Mouse (Mus musculus) c-Kit-positive CD71-positive TER-119-negative erythroid progenitor cells, embryonic 14.5 days (primary cell): ENCODE data around the gene Zfp704.

Source experiments
- DNase-seq: peaks from one replicate; pipeline ENCODE4 v3.0.0-alpha.2; 2013; ENCODE audit warnings: low read depth

Zfp704 gene

DNA sequence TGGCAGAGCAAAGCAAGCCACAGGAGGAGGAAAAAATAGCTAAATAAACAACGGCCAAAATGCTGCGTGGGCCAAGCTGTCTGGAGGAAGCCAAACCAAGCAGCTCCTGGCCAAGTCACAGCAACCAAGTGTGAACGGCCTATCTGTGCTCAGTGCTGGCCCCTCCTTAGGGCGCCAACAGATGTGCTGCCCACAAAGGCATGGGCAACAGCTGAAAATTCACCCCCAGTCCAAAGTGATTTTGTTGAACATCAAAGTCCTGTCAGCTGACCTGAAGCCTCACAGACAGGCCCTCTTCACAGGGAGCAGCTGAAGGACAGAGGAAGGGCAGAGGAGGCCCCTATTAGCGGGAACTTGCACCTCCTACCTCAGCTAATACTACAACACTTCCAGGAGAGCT, 148.2 kb downstream of the Zfp704 start:
- DNase-seq, result no peak

DNA sequence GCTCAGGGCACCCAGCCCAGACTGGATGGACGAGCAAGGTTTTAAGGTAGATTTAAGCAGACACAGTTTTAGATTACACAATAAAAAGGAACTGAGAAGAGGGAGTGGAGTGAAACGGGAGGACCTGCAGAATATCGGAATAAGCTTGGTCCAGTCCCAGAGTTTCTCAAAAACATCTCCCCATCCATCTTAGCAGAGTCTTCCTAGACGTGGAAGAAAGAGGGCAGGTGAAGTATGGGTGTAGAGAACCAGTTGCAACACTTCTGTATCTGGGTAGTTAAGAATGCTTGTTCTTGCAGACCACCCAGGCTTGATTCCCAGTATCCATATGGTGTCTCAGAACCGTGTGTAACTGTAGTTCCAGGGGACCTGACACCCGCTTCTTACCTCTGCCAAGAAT, 149.6 kb downstream of the Zfp704 start:
- DNase-seq, result no peak

DNA sequence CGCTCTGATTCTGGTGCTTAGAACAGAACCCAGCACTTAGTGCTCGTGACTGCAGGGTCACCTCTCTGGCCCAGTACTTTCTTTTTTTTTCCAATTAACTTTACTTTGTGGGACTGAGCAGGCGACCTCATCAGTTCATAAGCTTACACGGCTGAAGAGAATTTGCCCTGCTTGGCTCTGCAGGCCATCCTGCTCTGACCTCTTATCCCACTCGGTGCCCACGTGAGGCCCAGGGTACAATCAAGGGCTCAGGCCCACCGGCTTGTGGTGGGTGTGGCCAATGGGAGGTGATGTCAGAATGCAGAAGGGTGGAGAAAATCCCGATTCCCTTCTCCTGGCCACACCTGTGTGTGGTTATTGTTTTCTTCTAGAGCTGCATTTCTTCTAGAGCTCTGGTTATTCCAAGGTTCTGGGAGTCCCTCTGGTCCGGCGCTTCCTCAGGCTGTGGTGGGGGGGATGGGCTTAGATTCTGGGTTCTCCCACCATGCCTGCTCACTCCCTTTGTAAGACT, 153.4 kb downstream of the Zfp704 start:
- DNase-seq, result no peak

DNA sequence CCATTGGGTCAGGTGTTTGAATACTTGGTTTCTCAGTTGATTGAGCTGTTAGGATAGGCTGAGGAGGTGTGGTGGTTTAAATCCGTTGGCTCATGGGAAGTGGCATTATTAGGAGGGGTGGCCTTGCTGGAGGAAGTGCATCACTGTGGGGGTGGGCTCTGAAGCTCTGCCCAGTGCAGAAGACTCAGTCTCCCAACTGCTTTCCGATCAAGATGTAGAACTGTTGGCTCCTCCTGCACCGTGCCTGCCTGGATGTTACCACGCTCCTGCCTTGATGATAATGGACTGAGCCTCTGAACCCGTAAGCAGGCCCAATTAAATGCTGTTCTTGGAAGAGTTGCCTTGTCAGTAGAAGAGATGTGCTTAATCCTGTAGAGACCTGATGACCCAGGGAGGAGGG, 154.5 kb downstream of the Zfp704 start:
- no peak for DNase-seq

DNA sequence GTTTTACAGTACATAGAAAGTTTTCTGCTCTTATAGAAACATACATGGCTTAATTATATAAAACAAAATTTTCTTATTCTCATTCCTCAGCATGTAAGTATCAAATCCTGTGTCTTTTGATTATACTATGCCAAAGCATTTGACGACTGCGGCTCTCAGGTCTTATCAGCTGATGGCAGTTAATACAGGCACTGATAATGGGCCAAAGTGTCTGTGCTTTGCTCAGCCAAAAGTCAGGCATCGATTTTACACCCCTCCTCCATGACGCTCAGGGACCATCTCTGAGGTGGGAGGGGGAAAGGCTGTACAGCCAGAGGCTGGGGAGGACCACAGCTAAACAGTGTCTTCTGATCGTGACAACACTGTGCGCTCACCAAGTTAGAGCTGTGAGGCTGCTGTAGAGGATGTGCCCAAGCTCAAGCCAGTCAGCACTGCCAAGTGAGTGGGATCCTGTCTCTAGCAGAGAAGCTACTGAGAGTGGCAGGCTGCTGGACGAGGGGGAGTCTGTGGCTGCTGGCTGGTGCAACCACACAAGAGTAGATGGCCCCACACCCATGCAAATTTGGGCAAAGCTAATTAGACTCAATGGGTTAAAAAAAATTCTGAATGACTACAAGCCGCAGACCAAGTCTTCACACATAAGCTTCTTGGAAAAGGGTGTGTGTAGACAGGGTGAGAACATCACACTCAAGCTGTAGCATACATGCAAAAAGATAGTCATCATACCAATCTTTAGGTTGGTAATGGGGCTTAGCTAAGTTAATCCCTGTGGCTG, 155.1 kb downstream of the Zfp704 start:
- DNase-seq, result no peak

DNA sequence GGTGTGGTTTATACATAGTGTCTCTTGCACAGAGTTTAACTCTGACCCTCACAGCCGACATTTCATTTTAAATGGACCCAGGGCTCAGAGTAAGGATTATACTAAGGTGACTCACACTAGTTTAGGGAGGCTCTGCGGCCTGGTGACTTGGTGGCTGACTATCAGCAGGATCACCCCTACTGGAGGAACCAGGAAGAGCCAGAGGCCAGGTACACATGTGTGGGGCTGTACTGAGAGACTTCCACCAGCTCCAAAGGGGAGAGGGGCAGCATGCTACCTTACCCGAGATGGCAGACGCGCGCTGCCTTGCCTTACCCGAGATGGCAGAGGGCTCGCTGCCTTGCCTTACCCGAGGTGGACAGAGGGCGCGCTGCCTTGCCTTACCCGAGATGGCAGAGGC, 159.4 kb downstream of the Zfp704 start:
- DNase-seq, result no peak

DNA sequence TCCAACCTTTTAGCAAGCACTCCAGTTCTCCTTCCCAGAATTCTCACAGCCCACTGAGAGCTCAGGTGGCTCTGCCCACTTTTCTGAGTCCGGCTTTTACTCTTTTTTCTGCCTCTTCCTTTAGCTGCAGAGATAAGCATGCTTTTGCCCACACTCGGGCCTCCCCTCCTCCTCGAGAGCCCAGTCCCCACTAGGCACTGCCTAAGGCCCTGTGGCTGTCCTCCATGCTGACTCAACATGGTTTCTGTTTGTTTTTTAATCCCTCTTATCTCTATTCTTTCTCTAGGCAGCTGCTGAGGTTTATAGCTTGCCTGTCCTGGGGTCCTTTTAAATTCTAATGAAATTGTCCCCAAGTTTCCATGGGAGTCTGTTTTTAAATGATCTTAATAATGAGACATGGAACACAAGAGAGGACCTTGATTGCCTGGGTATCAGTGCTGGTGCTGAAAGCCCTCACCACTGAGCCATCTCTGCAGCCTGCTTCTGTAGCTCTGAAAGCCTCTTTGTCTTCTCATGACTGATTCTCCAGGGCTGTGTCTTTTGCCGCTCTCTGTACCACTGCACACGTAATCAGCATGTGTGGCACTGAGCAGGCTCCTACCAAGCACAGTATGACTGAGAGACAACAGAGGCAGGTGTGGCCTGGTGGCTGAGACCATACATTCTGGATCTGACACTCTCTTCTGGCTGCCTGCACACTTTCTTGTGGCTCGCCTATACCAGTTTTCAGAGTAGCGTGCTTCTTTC, 160.5 kb downstream of the Zfp704 start:
- DNase-seq, result no peak

DNA sequence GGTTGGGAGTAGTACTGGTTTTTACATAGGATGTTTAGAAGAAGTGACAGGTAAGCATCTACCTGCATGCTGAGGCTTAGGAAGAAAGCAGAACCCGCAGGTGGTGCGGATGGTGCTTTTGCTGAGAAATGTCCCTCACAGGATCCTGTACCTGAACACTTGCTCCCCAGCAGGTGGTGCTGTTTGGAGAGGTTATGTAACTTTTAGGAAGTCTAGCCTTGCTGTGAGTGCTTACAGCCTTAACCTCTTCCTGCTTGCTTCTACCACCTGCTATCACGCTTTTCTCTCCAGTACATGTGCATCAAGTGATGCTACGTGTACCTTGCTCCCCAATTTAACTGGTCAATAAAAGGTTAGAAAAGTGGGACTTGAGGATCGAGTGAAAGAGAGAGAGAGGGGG, 161.3 kb downstream of the Zfp704 start:
- no peak for DNase-seq

DNA sequence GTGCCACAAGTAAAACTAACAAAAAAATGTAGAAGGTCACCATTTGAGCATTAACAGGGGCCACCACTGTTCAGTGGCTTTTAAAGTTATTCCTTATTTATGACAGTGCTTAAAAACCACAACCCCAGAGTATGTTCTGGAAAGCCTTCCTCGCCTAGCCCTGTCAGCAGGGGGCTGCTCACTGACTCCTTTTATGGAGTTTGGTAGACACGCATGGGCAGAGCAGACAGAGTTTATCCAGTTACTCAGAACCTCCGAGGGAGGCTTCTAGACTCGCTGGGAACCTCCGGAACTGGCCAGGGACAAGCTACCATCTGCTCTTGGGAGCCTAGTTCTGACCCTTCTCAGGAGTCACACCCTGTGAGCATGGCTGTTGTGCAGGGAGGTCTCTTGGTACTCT, 165.3 kb downstream of the Zfp704 start:
- no peak for DNase-seq

DNA sequence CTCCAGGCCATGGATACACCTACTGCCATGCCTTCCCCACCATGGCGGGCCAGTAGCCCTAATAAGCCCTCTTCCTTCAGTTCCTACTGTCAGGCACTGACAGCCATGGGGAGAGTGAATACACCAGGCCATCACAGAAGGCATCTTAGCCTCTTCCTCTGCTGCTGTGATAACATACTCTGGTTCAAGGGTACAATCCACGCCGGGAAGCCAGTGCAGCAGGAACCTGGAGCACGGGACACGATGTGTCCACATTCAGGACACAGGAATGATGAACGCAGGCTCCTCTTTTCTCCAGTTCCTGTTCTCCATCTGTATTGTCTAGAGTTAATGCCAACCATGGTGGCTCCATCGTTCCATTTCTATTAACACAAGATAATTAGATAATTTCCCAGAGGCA, 165.9 kb downstream of the Zfp704 start:
- DNase-seq, result no peak

DNA sequence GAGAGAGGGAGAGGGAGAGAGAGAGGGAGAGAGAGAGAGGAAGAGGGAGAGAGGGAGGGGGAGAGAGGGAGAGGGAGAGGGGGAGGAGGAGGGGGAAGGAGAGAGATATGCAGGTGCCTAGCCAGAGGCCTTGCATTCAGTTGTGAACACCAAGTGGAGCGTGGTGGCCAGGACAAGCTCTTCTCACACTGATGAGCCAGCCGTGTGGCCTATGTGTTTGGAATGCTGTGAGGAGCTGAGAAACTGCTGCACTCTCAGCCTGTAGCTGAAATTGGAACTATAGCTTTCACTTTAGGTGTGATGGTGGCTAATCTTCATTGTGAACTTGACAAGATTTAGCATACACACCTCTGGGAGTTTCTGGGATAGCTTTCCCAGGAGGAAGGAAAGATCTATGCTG, 166.4 kb downstream of the Zfp704 start:
- no peak for DNase-seq

DNA sequence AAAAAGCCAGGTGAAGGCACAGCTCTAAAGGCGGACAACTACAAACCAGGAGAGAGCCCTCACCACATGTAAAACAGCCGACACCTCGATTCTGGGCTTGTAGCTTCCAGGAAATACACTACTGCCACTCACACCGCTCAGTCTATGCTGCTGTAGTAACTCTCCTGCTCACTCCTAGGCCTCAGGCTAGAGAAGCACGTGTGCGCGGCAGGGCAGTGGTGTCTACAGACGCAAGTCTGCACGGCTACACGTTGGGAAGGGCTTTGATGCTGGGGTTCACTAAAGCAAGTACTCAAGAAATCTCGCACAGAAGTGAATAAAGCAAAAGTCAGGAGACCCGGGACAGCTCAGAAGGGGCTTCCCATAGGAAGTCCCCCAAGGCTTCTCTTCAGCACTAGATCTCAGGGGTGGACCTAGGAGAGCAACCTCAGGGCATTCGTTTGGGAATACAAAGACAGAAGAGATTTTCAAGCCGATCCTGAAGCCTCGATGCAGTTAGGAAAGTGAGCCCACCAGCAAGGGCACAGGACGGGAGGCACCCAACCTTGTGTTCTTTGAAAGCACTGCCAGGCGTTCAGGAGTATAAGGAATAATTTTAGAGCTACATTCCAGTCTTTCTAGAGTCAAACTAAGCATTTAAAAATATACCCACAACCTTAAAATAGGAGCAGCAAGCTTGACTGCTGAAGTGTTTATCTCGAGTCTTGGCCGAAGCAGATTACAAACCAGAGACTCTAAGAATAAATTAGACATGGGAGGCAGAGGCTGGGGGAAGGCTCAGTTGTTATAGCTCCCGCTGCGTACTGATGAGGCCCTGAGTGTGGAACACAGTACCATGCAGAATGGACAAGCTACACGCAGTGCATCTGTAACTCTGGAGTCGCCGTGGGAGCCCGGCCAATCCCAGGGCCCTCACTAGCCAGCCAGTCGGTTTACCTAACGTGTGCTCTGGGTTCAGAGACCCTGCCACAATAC, 168.0 kb downstream of the Zfp704 start:
- DNase-seq, result no peak

DNA sequence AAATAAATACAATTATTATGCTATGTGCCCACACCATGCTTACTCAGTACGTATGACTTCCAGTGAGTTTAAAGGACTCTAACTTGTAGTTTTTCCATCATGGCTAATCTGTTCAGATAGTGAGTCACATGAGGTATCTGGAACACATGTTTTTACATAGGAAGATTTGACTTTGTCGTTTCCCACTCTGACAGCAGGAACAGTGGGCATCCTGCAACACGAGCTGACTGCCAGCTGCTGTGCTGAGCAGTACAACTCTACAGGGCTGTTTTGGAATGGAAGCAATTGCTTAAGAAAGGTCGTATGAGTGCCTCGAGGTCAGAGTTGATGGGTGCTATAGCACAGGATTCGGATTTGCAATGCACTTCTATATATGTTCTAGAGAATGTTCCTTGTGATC, 169.4 kb downstream of the Zfp704 start:
- DNase-seq, result no peak

DNA sequence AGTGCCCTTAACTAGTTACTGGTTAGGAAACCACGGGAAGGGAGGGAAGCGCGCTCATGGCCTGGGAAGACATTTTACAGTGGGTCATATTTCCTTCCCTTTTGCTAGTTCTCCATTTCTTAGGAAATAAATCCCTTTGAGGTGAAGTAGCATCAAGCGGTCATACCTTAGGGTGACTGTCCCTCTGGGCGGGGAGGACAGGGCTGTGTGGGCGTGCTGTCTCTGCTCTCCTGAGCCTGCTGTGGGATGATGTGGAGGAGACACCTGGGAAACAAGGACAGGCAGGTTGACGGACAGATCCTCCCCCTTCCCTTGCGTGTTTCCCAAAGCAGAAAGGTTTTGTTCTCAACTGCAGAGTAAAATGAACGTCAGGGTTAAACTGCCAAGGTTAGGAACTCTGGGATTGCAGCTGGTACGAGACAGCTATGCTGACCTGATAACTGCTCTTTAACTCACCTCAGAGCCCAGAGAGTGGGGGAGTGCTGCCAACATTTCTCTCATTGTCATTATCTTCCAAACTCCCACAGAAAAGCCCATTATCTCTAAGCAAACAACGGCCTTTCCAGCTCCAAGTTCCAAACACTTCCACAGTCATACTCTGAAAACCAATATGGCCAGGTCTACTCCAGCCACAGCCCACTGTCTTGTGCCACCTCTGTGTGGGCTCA, 170.1 kb downstream of the Zfp704 start:
- DNase-seq, result no peak

DNA sequence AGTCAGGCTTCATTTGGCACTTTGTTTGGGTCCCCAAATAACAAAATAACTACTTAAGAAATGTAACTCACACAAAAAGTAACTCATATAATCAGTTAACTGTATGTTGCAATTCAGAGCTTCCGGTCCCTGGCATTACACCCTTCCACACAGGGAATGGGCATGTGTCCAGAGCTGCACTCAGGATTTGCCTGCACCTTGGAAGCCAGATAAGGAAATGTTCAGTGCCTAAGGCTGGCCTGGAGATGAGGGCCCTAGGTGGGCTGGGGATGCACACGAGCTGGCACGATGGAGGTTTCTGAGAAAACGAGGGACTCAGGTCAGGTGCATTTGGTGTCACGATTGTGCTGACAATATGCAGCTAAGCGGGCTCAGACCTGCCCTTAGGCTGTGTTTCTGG, 173.6 kb downstream of the Zfp704 start:
- DNase-seq, result no peak

DNA sequence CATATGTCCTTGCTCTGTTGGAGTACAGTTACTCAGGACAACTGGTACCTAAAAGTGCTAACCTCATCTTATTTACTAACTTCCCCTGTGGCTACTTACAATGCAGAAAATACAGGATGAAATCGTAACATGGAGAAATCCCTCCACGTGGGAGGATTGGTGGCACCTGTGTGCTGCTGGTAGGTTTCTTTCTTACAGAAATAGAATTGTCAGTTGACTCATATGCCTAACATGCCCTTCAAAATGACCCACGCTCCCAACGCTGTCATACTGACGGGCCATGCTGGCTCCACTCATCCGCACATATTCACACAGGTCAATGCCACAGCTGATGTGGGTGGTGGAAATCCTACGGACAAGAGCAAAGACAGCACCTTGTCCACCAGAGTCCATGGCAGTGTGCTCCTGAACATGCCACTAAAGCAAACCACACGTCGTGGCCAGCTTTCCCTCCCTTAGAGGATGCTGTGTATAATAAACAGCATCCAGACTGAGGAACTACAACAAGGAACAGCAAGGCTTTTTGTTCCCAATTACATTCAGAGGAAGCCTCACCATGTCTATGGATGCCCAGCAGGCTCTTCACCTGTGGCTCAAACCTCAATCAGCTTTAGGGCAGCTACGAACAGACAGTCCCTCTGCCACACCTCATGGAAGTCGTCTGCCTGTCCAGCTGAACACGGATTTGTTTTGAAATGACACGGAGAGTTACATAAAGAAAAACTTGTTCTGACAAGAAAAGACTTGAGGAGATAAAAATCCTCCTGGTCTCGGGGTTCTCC, 175.3 kb downstream of the Zfp704 start:
- DNase-seq, result no peak

DNA sequence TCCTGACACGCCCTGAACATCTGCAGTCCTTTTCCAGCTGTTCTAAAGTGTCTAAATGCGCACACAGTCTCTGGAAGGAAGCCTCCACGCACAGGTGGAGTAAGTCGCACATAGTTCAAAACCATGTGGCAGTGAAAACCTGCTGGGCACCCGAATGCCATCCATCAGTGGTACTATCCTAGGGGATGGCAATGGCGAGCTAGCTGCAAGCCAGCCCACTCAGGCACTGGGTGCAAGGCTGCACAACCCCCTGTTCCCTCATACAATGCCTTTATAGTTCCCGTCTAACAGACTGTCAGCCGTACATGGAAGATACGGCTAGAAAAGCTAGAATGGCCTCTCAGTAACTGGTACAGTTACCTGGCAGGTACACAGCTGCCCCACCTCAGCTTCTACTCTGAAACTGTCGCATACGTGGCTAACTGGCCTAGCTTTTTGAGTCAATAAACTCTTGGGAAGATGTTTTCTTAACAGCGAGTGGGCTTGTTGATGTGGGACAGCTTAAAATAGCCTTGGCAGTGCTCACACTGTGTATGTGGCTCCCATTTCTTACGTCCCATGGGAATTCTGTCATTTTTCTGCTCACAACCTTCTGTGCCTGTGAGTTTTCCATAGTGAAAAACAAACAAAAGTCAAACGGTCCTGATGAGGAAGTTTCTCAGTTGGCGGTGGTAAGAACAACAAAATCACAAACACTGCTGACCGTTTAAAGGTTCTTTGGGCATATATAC, 176.9 kb downstream of the Zfp704 start:
- DNase-seq, result no peak

DNA sequence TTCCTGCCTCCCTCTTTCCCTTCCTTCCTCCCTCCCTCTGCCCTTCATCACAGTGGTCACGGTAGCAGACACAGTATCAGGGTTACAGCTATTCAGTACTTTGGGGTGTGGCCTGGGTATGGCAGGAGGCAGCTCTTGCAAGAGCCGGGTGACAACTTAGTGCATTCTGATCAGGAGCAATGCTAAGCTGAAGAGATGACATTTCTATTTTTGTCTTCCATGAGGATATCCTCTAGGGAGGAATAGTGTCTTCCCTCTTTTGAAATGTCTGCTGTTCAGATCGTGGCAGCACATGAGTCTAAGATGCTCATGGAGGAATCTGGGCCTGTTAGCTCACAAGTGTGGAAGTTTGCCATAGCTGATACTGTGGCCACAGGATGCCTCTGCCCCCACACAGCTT, 177.7 kb downstream of the Zfp704 start:
- no peak for DNase-seq

DNA sequence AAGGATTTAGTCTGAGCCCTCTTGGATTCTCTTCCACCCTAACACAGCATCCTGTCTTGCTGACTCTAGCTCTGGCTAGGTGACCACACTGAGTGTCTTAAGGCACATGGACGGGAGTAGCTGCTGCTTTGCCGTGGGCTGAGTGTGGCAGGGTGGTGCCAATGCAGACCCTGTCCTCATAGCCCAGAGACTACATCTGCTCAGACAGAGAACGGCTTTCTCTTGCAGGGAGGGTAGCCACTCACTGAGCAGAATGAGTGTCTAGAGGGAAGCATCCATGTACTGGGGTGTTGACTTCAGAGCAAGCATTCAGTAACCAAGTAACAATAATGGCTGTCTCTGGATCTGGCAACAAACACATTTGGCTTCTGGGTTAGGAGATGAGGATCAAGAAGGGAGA, 179.9 kb downstream of the Zfp704 start:
- no peak for DNase-seq

DNA sequence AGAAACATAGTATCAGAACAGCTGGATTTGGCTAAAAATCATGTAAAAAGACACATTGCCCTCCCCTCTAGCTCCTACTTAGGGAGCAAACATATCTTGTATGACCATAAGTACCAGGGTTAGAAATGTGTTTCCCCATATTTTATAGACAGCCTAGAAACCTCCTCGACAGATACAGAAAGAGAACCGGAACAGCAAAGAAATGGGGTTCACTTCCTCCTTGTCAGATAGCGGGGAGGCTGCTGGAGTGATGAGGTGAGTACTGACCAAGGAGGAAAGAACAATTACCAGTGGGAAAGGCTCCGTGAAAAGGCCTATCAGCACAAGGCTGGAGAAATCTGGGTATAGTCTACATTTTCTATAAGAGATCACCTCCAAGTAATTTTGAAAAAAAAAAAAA, 182.1 kb downstream of the Zfp704 start:
- DNase-seq, result no peak
